In the genomic region with DNA sequence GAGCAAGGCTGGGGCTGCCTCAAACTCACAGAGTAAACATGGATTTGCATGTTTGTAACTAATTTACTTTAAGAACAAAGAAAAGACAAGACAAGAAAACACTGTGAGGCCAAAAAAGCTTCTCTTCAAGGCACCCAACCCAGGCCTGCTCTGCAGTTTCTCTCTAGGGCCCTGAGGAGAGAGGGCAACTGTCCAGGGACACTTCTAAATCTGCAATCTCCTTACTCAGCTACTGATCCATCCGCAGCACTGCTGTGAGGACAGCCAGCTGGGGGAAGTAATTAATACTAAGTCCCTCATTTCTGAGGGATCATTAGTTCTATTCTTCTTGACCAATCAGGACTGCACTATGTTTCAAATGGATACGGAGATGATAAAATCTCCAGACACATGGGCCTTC, we compare ENCODE assay signal across 26 mouse cellular contexts. TPM values are rescaled to one million over a fixed set of nuclear protein-coding genes. Genes with fewer than 3 reads are reported as not detected.
DNase-seq lines count a peak whose midpoint lies in the region; ATAC-seq and TF ChIP-seq lines count a peak whose summit lies in the region.
"Had no signal": no experiment of that assay in that cellular context is flagged by ENCODE, and none has a peak within 500 bp of the region (broad histone marks: within the 10 kb centered on the region; RNA-seq: fewer than 3 reads in every experiment).

No protein-coding gene starts in this region.

- H3K27me3 ChIP-seq in heart, embryonic 12.5 days (replicated peaks), result no peaks in the 10 kb centered on the region
- H3K27me3 ChIP-seq in lung, postnatal 0 days (replicated peaks; ENCODE audit: insufficient read depth, low read length), result no peaks in the 10 kb centered on the region
- no peaks in the 10 kb centered on the region for H3K27me3 ChIP-seq in midbrain, embryonic 11.5 days (ENCODE audit: control insufficient read depth, insufficient read depth, low read length)
- H3K27me3 ChIP-seq: embryonic facial prominence, embryonic 15.5 days; hindbrain, embryonic 13.5 days had no signal

- peaks cover 51% of the 10 kb centered on the region for H3K36me3 ChIP-seq in heart, embryonic 12.5 days
- H3K36me3 ChIP-seq in lung, postnatal 0 days (ENCODE audit: insufficient read depth, low read length), result 0 out of 2 replicates have a peak, but pooled peaks cover 1% of the 10 kb centered on the region
- H3K36me3 ChIP-seq in midbrain, embryonic 11.5 days (ENCODE audit: control insufficient read depth, insufficient read depth, low read length), result no peaks in the 10 kb centered on the region

- DNase-seq in gastrocnemius, adult 18-20 months (ENCODE audit: low spot score), result peak; percentile 62
- DNase-seq in gastrocnemius, postnatal 25 days, result no peak
- peak; percentile 22 for DNase-seq in heart, adult 8-10 months (ENCODE audit: low spot score)
- peak; percentile 28 for DNase-seq in lung, postnatal 0 days (ENCODE audit: low spot score)
- DNase-seq in lung, adult 18-20 months, result no peak
- DNase-seq in brain, adult 2 months (ENCODE audit: low read depth, low spot score), result peak; percentile 34
- no peak for DNase-seq in midbrain, embryonic 11.5 days (ENCODE audit: low spot score, missing footprints)
- DNase-seq: adrenal gland, adult 8-10 months; adrenal gland, postnatal 36 days; B cell, adult 2 months; cerebellum, adult 11 months; cerebellum, adult 8-10 months; cerebellum, postnatal 14 days; embryo, embryonic 11 days; heart, adult 2 months; heart, postnatal 10 days; heart, postnatal 4 days had no signal

- H3K9ac ChIP-seq in heart, embryonic 12.5 days, result no peak overlapping the region
- no peak overlapping the region for H3K9ac ChIP-seq in lung, postnatal 0 days (replicated peaks; ENCODE audit: low read depth)
- H3K9ac ChIP-seq in midbrain, embryonic 11.5 days (ENCODE audit: low read length), result no peak overlapping the region
- H3K9ac ChIP-seq: embryonic facial prominence, embryonic 15.5 days; hindbrain, embryonic 13.5 days had no signal

- H3K9me3 ChIP-seq in heart, embryonic 12.5 days (replicated peaks), result no peaks in the 10 kb centered on the region
- no peaks in the 10 kb centered on the region for H3K9me3 ChIP-seq in lung, postnatal 0 days (ENCODE audit: low read length)
- H3K9me3 ChIP-seq in midbrain, embryonic 11.5 days (ENCODE audit: control insufficient read depth, low read length), result no peaks in the 10 kb centered on the region
- H3K9me3 ChIP-seq: embryonic facial prominence, embryonic 15.5 days; forebrain, embryonic 10.5 days; G1E; hindbrain, embryonic 13.5 days had no signal

- no peak for ATAC-seq in heart, embryonic 12.5 days (ENCODE audit: insufficient number of reproducible peaks, low FRiP score)
- ATAC-seq in lung, postnatal 0 days, result peak; percentile 56
- no peak for ATAC-seq in midbrain, embryonic 11.5 days (ENCODE audit: low FRiP score)
- ATAC-seq: CD4-positive, CD25-positive, alpha-beta regulatory T cell, adult 4 months; forebrain, embryonic 14.5 days; hindbrain, postnatal 0 days had no signal

- WGBS in heart, embryonic 12.5 days, result 79% methylated on average over 2 of the region's 2 CpGs
- 62% methylated on average over 2 of the region's 2 CpGs for WGBS in lung, postnatal 0 days
- WGBS in midbrain, embryonic 11.5 days, result 86% methylated on average over 2 of the region's 2 CpGs

- H3K4me1 ChIP-seq in heart, embryonic 12.5 days (replicated peaks), result no peaks in the 10 kb centered on the region
- H3K4me1 ChIP-seq in lung, postnatal 0 days (ENCODE audit: insufficient read depth, low read depth, low read length), result no peaks in the 10 kb centered on the region
- no peaks in the 10 kb centered on the region for H3K4me1 ChIP-seq in midbrain, embryonic 11.5 days (ENCODE audit: control insufficient read depth, insufficient read depth, low read length)
- H3K4me1 ChIP-seq: embryonic facial prominence, embryonic 15.5 days; forebrain, embryonic 10.5 days had no signal

- no peak for TF ChIP-seq EP300 in lung, postnatal 0 days (IDR thresholded peaks at IDR 0.05)

- no peak overlapping the region for H3K4me3 ChIP-seq in heart, embryonic 12.5 days
- no peak overlapping the region for H3K4me3 ChIP-seq in lung, postnatal 0 days (ENCODE audit: low read depth, low read length)
- no peak overlapping the region for H3K4me3 ChIP-seq in midbrain, embryonic 11.5 days (ENCODE audit: low read depth, low read length)
- H3K4me3 ChIP-seq: embryonic facial prominence, embryonic 15.5 days; erythroblast, embryonic 14.5 days; forebrain, embryonic 10.5 days; heart, adult 2 months; hindbrain, embryonic 13.5 days had no signal

- H3K27ac ChIP-seq in heart, embryonic 12.5 days (ENCODE audit: poor library complexity, severe bottlenecking), result no peak overlapping the region
- H3K27ac ChIP-seq in lung, postnatal 0 days (ENCODE audit: low read length), result no peak overlapping the region
- no peak overlapping the region for H3K27ac ChIP-seq in midbrain, embryonic 11.5 days (ENCODE audit: low read depth, low read length)
- H3K27ac ChIP-seq: embryonic facial prominence, embryonic 15.5 days; forebrain, embryonic 10.5 days; heart, adult 2 months; hindbrain, embryonic 13.5 days; hindbrain, postnatal 0 days had no signal

- H3K4me2 ChIP-seq in heart, embryonic 12.5 days, result no peak overlapping the region
- no peak overlapping the region for H3K4me2 ChIP-seq in lung, postnatal 0 days (replicated peaks; ENCODE audit: low read depth, low read length)
- H3K4me2 ChIP-seq in midbrain, embryonic 11.5 days, result no peak overlapping the region
- H3K4me2 ChIP-seq: embryonic facial prominence, embryonic 15.5 days; hindbrain, embryonic 13.5 days had no signal

- TF ChIP-seq CTCF in lung, postnatal 0 days (IDR thresholded peaks at IDR 0.05), result no peak

RNA-seq across cellular contexts. Expression of a gene that starts 12.5 kb away (rescaled TPM):
- 10 to 100 TPM; 34.3 to 37.5 TPM for total RNA-seq in gastrocnemius, adult 18-20 months (2021)
- total RNA-seq in gastrocnemius, postnatal 25 days (2021), result 10 to 100 TPM; 25.3 to 27.9 TPM
- total RNA-seq in heart, adult 8-10 months (2022), result 10 to 100 TPM; 34.5 to 38.8 (median 38.0) TPM
- polyA plus RNA-seq in heart, embryonic 12.5 days (2016; fragmentation: Nextera tagmentation; extraction: Ambion mirVana), result 61.6 and 63.3 TPM in 2 replicates
- 65.9 and 68.0 TPM in 2 replicates for polyA plus RNA-seq in lung, postnatal 0 days (2015; fragmentation: Nextera tagmentation; extraction: Ambion mirVana)
- polyA plus RNA-seq in midbrain, embryonic 11.5 days (2014; fragmentation: Nextera tagmentation; extraction: Ambion mirVana), result 83.1 and 90.4 TPM in 2 replicates

Comparison
In these comparisons a context has a peak if more than half of its experiments do, and no peak if none do; other contexts are left out.
1. DNase-seq: peak in gastrocnemius, adult 18-20 months (single experiment), heart, adult 8-10 months (single experiment), lung, postnatal 0 days (single experiment) and brain, adult 2 months (single experiment); none in gastrocnemius, postnatal 25 days (single experiment), lung, adult 18-20 months (0 of 2) and midbrain, embryonic 11.5 days (single experiment).